Mouse (Mus musculus): ENCODE measurements at regions not wholly inside any gene's neighbourhood (a gene's known extent, or its start where the extent isn't known, plus 50 kb on each side); places are given as distances from the start of the nearest gene placed in this dataset.

- H3K4me1 ChIP-seq (ENCODE audit: control insufficient read depth, insufficient read depth, low read length) = peaks cover 3% of the 10 kb centered on the region; the same call in 1 of the 2 replicates
- no peak overlapping the region for H3K4me3 ChIP-seq (ENCODE audit: control insufficient read depth, low read depth, low read length)
- TF ChIP-seq POLR2A (IDR thresholded peaks at IDR 0.05; ENCODE audit: control insufficient read depth, low read depth, low read length) = no peak
- no peak for TF ChIP-seq CTCF (IDR thresholded peaks at IDR 0.05; ENCODE audit: control insufficient read depth, insufficient read depth, insufficient replicate concordance, low read depth, low read length)
- no peaks in the 10 kb centered on the region for H3K27me3 ChIP-seq (ENCODE audit: control insufficient read depth, insufficient read depth, low read length)
- H3K36me3 ChIP-seq (ENCODE audit: control insufficient read depth, insufficient read depth, low read length) = no peaks in the 10 kb centered on the region
- no peak overlapping the region for H3K27ac ChIP-seq (ENCODE audit: control insufficient read depth, insufficient read depth, low read depth, low read length)
These were observed 80.3 kb upstream of the Igfbp7 start for GRCm38 (mm10) chr5:77487837-77488827.

GRCm38 (mm10) chr5:77483053-77483717 is 75.3 kb upstream of the Igfbp7 start:
- Histone ChIP-seq H3K4me1 (ENCODE audit: control insufficient read depth, insufficient read depth, low read length) (peaks cover 3% of the 10 kb centered on the region; the same call in 1 of the 2 replicates), H3K27me3 (ENCODE audit: control insufficient read depth, insufficient read depth, low read length) (no peaks in the 10 kb centered on the region), H3K4me3 (ENCODE audit: control insufficient read depth, low read depth, low read length) (no peak overlapping the region), H3K36me3 (ENCODE audit: control insufficient read depth, insufficient read depth, low read length) (no peaks in the 10 kb centered on the region), H3K27ac (ENCODE audit: control insufficient read depth, insufficient read depth, low read depth, low read length) (no peak overlapping the region)
- no peak for TF ChIP-seq POLR2A (IDR thresholded peaks at IDR 0.05; ENCODE audit: control insufficient read depth, low read depth, low read length)
- no peak for TF ChIP-seq CTCF (IDR thresholded peaks at IDR 0.05; ENCODE audit: control insufficient read depth, insufficient read depth, insufficient replicate concordance, low read depth, low read length)

- no peak for TF ChIP-seq POLR2A (IDR thresholded peaks at IDR 0.05; ENCODE audit: control insufficient read depth, low read depth, low read length)
- H3K27ac ChIP-seq (ENCODE audit: control insufficient read depth, insufficient read depth, low read depth, low read length) = no peak overlapping the region
- no peaks in the 10 kb centered on the region for H3K27me3 ChIP-seq (ENCODE audit: control insufficient read depth, insufficient read depth, low read length)
- no peaks in the 10 kb centered on the region for H3K36me3 ChIP-seq (ENCODE audit: control insufficient read depth, insufficient read depth, low read length)
- no peak overlapping the region for H3K4me3 ChIP-seq (ENCODE audit: control insufficient read depth, low read depth, low read length)
- no peaks in the 10 kb centered on the region for H3K4me1 ChIP-seq (ENCODE audit: control insufficient read depth, insufficient read depth, low read length)
These were observed 74.0 kb upstream of the Igfbp7 start for GRCm38 (mm10) chr5:77481811-77482210.

GRCm38 (mm10) chr5:77477794-77478193 is 70.0 kb upstream of the Igfbp7 start:
- H3K27me3 ChIP-seq (ENCODE audit: control insufficient read depth, insufficient read depth, low read length) = no peaks in the 10 kb centered on the region
- TF ChIP-seq POLR2A (IDR thresholded peaks at IDR 0.05; ENCODE audit: control insufficient read depth, low read depth, low read length) = no peak
- TF ChIP-seq CTCF (IDR thresholded peaks at IDR 0.05; ENCODE audit: control insufficient read depth, insufficient read depth, insufficient replicate concordance, low read depth, low read length) = no peak
- no peaks in the 10 kb centered on the region for H3K36me3 ChIP-seq (ENCODE audit: control insufficient read depth, insufficient read depth, low read length)
- no peaks in the 10 kb centered on the region; the same call in 1 of the 2 replicates for H3K4me1 ChIP-seq (ENCODE audit: control insufficient read depth, insufficient read depth, low read length)
- no peak overlapping the region for H3K4me3 ChIP-seq (ENCODE audit: control insufficient read depth, low read depth, low read length)
- no peak overlapping the region for H3K27ac ChIP-seq (ENCODE audit: control insufficient read depth, insufficient read depth, low read depth, low read length)

- H3K4me1 ChIP-seq (ENCODE audit: control insufficient read depth, insufficient read depth, low read length) = peaks cover 6% of the 10 kb centered on the region
- no peak for TF ChIP-seq CTCF (IDR thresholded peaks at IDR 0.05; ENCODE audit: control insufficient read depth, insufficient read depth, insufficient replicate concordance, low read depth, low read length)
- no peak for TF ChIP-seq POLR2A (IDR thresholded peaks at IDR 0.05; ENCODE audit: control insufficient read depth, low read depth, low read length)
- no peak overlapping the region for H3K27ac ChIP-seq (ENCODE audit: control insufficient read depth, insufficient read depth, low read depth, low read length)
- no peak overlapping the region for H3K4me3 ChIP-seq (ENCODE audit: control insufficient read depth, low read depth, low read length)
- no peaks in the 10 kb centered on the region for H3K27me3 ChIP-seq (ENCODE audit: control insufficient read depth, insufficient read depth, low read length)
- H3K36me3 ChIP-seq (ENCODE audit: control insufficient read depth, insufficient read depth, low read length) = no peaks in the 10 kb centered on the region
These were observed 66.2 kb upstream of the Igfbp7 start for GRCm38 (mm10) chr5:77473896-77474486.

- TF ChIP-seq CTCF (IDR thresholded peaks at IDR 0.05; ENCODE audit: control insufficient read depth, insufficient read depth, insufficient replicate concordance, low read depth, low read length) (no peak), POLR2A (IDR thresholded peaks at IDR 0.05; ENCODE audit: control insufficient read depth, low read depth, low read length) (no peak)
- Histone ChIP-seq H3K4me1 (ENCODE audit: control insufficient read depth, insufficient read depth, low read length) (peaks cover 16% of the 10 kb centered on the region), H3K27ac (ENCODE audit: control insufficient read depth, insufficient read depth, low read depth, low read length) (no peak overlapping the region), H3K36me3 (ENCODE audit: control insufficient read depth, insufficient read depth, low read length) (no peaks in the 10 kb centered on the region), H3K4me3 (ENCODE audit: control insufficient read depth, low read depth, low read length) (peak overlapping the region; percentile 89), H3K27me3 (ENCODE audit: control insufficient read depth, insufficient read depth, low read length) (no peaks in the 10 kb centered on the region)
These were observed 61.5 kb upstream of the Igfbp7 start for GRCm38 (mm10) chr5:77469236-77469766.

GRCm38 (mm10) chr5:77468467-77468866 is 60.6 kb upstream of the Igfbp7 start:
- TF ChIP-seq CTCF (IDR thresholded peaks at IDR 0.05; ENCODE audit: control insufficient read depth, insufficient read depth, insufficient replicate concordance, low read depth, low read length) (peak; percentile 96), POLR2A (IDR thresholded peaks at IDR 0.05; ENCODE audit: control insufficient read depth, low read depth, low read length) (no peak)
- no peaks in the 10 kb centered on the region for H3K27me3 ChIP-seq (ENCODE audit: control insufficient read depth, insufficient read depth, low read length)
- peak overlapping the region; percentile 89 for H3K4me3 ChIP-seq (ENCODE audit: control insufficient read depth, low read depth, low read length)
- peaks cover 16% of the 10 kb centered on the region for H3K4me1 ChIP-seq (ENCODE audit: control insufficient read depth, insufficient read depth, low read length)
- H3K36me3 ChIP-seq (ENCODE audit: control insufficient read depth, insufficient read depth, low read length) = no peaks in the 10 kb centered on the region
- no peak overlapping the region for H3K27ac ChIP-seq (ENCODE audit: control insufficient read depth, insufficient read depth, low read depth, low read length)
